Mouse (Mus musculus): ENCODE results near the gene D430042O09Rik.

Gene D430042O09Rik

DNA sequence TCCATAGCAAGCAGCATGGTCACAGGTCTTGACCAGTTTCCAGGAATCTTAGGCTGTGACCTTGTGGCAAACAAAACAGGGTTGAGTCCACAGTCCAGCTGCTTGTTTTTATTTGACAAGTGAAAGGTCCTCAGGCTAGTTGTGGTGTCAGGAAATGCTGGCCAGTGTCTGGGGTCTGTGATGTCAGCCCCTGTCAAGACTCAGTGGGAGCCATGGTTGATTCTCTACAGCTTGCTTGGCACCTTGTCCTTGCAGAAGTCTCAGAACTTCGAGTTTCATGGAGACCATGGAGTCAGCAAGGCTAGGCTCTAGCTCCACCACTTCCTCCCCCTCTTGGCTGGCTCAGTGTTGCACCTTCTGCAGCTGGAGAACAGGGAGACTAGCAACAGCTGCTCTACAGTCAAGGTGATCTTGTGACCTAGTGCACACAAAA is 33.6 kb downstream of the D430042O09Rik start:
- DNase-seq, result no peak

DNA sequence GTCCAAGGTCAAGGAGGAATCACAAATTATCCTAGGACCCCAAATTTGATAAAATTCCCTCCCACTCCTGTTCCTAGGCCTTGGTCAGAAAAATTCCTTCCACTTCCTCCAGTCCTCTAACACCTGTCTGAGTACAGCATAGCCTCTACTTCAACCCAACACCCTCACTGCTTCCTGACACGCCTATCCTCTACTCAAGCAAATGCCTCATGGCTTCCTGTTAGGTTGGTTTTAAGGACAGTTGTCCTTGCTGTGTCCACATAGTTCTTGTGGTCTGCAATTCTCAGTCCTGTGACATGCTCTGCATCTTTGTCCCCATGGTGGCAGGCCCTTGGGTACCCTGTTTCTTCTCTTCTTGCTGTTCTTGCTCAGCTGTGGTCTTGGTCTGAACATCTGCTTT is 37.1 kb downstream of the D430042O09Rik start:
- no peak for DNase-seq

DNA sequence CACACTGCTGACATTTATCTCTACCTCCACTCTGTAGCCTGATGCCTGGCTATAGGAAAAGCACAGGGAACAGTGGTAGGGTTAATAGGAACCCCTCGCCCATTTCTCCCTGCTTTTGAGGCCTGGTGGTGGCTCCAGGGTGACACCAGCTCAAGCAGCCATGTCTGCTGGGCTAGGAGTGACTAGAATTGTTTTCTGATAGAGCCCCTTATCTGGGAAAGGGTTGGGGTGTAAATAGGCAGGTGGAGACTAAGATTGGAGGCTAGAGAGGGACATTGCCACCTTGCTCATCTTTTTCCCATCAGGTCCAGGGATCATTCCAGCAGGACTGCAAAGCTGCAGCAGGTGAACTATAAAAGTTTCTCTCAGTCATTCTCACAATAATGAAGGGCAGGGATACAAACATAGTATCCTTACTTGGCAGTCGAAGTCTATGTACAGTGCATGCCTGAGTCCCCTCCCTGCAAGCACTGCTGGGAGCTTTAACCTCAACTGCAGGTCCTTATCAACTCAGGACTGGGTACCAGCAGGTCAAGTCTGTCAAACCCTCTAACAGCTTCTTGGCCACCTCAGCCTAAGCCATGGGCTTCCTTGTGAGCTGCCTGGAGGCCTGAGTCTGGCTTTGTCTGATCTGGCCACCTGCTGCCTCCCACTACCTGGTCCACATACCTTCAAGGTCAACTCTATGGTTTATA is 39.1 kb downstream of the D430042O09Rik start:
- no peak for DNase-seq

DNA sequence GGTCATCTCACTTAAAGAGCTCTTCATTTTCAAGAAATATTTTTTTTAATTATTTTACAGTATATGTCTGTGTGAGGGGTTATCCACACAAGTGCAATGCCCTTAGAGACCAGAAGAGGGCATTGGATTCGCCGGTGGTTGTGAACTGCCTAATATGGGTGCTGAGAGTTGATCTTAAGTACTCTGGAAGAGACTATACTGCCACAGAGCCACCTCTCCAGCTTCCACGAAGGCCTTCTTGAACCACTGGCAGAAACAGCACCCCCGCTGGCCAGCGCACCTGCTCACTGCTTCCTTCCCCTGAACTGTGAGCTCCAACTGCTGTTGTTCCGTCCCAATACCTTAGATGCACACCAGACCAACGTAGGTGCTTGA is 39.6 kb downstream of the D430042O09Rik start:
- no peak for DNase-seq

DNA sequence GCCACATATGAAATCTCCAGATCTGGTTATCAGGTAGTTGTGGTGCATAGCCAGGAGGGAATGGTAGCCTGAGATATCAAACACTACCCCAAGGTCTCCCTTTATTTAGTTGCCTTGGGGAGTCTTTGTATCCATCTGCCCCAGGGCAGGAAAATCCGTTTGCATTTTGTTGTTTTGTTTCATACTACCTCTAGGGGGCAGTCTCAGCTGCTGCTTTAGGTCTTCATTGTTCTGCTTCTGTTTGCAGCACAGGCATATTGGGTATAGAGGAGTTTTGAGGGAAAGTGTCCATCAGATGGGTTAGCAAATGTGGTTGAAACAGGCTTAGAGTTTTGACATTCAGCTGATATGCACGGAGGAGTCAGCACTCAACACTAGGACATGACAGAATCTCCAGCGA is 40.5 kb downstream of the D430042O09Rik start:
- DNase-seq, result no peak

DNA sequence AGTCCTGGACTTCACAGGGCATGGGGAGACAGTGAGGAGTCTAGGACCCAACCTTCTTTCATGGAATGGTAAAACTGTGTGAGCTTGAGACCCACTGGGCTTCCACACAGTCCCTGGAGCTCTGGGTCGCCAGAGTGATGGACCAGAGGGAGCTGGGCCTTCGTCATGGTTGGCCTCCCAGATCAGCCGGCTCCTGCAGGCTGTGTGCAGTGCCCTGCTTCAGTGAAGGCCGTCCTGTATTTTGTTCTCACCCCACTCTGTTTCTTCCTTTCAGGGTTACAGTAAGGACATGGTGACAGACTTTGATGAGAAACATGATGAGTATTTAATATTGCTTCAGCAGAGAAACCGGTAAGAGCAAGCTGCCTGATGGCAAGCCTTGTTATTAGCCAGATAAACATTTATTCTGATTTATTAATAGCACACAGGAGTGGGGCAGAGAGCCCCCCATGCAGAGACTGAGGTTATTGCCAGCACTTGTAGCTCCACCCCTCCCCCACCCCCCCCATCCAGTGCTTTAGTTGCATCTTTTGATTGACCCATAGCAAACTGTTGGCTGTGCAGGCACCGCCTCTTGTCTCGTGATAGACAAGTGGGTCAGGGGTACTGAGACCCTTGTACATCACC is 45.1 kb downstream of the D430042O09Rik start:
- DNase-seq, result no peak

DNA sequence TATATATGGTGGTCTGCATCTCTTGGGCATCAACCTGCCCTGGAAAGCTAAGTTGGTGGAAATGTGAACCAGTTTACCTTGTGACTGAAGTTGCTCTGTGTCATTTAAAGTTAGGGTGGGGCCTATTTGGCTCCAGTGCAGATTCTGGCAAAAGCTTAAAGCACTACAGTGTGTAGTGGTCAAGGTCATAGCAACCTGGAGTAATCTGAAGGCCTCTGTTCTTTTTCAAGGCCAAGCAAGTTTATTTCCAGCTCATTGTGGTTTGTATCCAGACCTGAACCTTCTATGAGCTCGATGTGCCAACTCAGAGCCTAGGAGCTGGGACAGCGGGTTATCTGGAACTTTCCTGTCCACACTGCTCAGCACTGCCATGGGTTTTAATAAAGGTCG is 45.6 kb downstream of the D430042O09Rik start:
- no peak for DNase-seq

DNA sequence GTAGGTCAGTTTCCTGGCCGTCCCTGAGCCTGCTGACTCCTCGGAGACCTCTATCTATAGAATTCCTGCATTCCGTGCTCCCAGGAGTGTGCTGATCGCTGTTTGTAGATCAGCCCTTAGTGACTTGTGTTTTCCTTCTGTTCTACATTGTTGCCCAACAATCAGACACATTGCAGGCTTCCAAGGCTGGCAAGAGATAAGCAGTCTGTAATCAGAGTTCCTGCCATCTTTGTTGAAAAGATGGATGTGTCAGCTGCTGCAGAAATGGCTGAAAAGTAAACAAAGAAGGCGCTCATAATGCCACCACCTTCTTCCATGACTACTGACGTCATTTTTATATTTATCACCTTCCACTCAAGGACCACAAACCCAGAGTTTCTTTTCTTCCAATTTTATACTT is 49.1 kb downstream of the D430042O09Rik start:
- no peak for DNase-seq

DNA sequence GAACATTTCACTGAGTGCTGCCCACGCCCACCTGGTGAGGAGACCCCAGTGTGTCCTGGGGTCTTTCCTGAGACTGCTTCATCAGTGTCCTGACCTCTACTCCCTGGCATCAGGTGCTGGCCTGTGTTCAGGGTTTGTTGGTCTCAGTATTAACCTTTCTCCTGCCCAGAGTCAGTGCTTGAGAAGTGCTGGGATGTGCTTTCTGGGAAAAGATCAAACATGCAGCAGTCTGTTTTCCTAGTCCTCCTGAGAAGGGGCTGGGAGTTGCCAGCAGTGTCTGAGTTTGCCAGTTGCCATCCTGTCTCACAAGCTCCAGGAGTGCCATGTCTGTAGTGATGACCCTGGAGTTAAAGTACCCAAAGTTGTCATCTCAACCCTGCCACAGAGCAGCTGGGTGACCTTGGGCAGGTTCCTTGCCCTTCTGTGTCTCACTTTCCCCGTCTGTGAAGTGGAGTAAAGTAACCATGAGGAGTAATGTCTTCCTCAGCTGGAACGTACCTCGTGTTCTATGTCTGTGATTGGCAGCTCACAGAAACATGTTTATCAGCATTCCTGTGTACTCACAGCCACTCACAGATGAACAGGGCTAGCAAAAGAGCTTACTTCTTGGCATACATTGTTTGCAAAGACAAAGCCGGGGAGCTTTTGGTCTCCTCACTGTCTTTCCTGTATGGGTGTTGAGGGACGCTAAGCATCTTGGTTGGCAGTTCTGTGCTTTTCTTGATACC is 50.4 kb downstream of the D430042O09Rik start:
- no peak for DNase-seq

DNA sequence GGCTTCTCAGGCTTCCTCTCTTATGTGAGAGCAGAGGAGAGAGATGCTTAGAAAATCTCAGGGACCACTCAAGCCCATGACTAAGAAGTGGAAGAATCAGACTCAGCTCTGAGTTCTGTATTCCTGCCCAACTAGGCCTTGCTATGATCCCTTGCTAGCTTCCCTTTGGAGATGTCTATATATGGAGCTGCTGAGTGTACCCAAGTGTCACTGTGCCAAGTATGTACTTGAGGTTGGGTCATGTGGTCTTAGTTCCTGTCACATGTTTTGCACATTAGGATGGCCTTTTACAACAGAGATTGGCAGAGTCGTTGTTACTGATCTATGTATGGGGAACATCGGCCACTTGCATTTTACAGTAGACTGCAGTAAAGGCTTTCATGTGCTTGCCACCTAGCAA is 54.6 kb downstream of the D430042O09Rik start:
- DNase-seq, result no peak

DNA sequence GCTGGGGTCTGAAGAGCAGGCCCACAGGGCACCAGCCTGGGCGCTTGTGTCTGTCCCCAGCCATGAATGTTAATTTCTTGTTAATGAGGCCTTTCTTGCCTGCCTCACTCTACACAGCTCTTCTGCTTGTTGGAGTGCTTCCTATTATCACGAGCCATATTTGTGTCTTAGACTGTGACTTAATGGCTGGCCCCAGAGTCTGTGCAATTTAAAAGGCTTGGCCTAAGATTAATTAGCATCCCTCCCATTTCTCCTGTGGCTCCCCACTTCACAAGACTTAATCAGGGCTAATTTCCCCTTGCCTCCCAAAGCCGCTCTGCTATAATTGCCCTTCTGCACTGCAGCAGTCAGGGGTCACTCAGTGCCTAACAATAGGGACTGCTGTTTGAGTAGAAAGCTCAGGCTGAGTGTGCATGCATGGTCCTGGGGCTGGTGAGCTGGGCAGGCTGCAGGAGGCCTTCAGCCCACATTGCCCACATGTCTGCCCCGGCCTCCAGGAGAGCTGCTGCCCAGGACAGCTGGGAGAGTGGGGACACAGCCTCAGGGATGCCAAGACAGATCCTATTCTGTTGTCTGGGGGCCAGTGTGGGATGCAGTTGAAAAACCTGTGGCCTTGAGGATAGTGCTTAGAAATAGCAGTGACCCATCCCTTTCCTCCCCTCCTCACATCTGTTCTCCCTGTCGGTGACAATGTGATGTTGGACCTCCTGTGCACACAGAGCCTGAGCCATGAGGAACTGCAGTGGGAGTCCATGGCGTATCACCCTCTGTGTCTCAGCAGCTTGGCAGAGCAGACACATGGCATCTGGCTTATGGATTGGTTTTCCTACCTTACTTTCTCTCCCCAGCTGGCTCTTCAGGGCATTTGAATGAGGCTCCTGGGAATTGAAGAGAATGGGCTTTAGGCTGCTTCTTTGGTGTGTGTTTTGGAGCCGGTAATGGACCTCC is 55.5 kb downstream of the D430042O09Rik start:
- DNase-seq, result no peak

DNA sequence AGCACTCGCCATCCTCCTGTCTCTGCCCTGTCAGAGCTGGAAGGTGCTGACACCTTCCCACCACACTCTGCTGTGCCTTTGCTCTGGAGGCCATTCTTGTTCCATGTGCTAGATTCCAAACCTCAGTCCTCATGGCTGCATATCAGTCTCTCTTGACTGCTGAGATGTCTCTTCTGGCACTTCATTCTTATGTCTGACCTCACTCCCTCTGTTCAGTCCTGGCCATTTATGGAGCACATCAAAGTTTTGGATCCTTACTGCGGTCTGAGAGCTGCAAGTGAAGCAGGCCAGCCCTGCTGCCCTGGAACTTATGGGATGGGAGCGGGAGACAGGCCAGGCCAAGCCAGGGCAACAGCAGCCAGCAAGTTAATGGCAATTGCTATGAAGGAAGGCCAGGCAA is 56.7 kb downstream of the D430042O09Rik start:
- DNase-seq, result no peak

DNA sequence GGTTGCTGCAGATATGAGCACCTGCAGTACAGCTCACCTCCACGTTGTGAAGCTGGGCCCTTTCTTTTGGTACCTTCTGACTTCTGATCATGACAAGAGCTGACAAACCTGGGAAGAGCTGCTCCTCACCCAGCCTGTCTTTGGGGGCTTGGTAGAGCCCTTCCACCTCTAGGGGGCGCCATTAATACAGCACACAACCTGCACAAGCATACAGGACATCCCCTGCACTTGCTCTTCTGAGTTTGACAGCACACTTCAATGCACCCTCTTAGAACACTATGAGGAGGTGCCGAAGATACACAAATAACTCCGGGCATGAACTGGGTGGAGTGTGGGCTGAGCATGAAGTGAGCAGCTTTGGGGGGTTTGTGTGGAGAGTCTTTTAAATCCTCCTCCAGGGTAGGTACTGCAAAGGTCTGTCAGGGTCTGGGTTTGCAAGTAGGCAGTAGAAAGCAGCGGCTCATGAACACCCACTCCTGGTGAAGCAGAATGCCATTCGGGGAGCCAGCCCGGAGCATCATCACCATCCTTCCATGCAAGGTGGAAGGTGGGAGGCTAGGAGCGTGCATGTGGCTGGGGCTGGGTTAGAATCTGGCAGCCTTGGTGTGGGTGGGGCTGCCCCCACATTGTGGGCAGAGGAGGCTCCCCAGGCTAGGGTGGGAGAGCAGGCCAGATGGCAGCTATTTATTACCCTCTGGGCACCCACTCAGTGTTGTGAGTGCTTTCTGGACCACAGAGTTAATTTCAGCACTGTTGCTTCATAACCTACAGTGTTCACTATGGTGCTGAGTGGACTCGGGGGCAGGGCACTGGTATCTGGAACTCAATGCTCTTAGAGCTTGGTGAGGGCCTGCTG is 59.5 kb downstream of the D430042O09Rik start:
- no peak for DNase-seq

DNA sequence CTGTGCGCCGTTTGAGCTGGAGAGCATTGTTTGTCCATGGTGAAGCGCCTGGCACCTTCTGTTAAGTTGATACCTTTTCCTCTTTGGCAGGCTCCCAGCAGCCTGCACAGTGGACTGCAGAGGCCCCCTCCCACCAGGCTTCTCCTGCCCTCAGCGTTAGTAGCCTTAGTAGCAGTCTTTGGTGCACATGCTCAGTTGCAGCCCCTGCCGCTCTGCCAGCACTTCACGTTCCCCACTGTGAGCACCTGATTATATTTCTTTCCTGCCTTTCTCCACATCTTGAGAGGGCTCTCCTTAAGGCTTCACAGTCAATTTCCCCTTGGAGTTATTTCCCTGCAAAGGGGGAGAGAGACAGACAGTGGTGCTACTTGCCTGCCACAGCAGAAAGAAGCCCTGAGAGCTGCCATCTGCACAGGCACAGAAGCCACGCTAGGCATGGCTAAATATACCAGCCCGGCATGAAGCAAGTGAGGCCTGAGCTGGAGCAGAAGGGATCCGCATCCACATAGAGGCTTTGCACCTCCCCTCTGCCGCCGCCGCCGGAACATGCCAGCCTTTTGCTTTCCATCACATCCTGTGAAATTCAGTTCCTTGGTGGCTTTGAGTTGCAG is 65.4 kb downstream of the D430042O09Rik start:
- no peak for DNase-seq

DNA sequence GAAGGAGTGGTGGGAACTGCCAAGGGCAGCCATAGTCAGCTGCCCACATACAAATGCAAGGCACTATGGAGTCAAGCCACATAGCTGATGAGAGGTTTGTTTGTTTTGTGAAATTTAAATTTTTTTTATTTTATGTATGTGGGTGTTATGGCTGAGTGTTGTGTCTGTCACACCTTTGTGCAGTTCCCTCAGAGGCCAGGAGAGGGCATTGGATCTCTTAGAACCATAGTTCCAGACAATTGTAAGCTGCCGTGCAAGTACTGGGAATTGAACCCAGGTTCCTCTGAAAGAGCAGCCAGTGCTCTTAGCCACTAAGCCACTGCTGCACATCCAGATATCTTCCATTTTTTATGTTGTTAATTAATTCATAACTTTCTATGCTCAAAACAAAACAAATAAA is 75.5 kb downstream of the D430042O09Rik start:
- DNase-seq, result no peak

DNA sequence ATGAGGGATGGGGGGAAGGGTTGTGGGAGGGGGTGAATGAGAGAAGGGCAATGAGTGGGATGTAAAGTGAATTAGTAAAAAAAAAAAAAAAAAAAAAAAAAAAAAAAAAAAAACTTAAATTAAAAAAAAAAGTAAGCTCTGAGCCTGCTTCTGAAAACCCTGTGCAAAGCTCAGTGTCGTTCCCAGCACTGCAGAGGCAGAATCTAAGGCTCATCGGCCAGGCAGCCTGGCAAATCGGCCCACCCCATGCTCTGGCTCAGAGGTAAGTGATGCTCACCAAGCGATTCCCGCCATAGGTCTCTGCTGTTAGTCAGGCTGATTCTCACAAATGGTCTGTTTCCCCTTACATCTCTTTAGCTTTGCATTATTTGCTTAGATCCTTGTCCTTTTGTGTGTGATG is 78.4 kb downstream of the D430042O09Rik start:
- DNase-seq, result no peak

DNA sequence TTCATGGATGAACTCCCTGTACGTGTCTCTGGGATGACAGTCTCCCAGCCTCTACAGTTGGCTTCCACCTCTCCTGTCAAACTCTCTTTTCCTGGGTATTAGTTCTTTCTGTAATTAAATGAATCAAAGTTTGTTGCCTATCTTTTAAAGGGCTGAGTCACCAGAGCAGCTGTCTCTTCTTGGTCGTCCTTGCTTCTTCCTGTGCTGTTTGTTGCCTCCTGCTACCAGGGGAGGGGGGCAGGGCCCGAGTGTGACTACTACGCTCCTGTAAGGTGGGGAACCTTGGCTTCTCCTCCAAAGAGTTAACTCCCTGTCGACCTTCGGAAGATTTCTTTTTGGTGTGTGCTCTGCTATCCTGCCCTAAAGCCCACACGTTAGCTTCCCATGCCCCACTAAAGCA is 79.4 kb downstream of the D430042O09Rik start:
- DNase-seq, result no peak

DNA sequence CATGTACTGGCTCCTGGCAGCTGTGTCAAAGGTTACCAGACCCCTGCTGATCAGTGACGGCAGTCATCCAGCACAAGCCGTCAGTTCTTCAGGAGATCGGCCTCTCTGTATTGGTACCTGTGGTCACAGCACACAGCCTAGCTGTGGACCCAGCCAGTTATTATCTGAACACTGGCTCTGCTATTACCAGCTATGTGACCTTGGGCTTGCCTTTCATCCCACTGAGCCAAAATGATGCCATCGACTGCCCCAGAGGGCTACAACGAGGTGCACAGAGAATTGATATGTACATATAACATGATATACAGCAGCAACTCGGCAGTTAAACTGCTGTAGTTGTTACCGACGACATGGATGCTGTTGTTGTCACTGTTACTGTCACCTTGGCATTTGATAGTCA is 82.4 kb downstream of the D430042O09Rik start:
- DNase-seq, result no peak

DNA sequence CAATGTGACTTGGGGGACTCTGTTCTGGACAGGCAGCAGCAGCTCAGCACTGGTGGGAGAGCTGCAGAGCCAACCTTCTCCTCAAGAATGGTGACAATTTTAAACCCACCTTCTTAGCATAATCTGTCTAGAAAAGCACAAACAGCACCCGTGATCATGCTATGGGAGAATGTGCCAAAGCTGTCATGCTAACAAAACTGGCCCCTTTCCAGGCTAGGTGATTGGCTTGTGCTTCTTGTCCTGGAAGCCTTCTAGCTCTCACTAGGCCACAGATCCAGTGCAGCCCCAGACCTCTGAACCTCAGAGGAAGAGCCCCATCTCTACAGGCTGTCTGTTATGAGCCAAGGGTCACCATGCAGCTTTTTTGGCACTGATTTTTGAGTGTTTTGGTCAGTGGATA is 98.9 kb downstream of the D430042O09Rik start:
- DNase-seq, result no peak

DNA sequence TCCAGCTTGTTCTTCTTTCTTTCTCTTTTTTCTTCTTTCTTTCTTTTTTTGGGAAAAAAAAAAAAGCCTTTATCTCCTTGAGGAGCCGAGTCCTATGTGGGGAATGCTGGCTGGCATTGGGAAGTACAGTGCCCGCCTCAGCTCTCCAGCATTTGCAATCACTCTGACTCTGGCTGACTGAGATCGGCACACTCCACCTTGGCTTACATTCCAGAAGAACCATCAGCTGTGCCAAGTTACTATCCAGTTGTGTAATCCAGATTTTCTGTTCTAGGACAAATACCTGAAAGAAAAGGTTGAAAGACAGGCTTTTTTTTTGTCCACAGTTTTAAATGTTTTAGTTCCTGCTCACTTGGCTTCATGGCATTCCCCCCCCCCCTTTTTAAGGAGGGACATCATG is 100.5 kb downstream of the D430042O09Rik start:
- DNase-seq, result no peak

DNA sequence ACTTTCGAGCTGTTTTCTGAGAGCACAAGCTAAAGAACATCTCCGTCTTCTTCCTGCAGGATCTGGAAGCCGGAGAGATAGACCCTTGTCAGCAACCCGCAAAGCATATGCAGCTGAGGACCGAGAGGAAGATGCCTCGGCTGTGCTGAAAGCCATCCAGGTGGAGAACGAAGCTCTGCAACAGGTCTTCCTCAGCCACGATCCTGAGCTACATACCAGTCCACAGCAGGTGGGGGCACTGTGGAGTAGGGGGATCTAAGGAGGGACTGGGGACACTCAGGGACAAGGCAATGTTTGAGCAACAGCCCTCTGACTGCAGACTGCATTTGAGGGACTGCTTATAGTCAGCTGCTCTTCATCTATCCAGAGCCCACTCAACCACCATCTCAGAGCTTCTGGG is 105.0 kb downstream of the D430042O09Rik start:
- no peak for DNase-seq

DNA sequence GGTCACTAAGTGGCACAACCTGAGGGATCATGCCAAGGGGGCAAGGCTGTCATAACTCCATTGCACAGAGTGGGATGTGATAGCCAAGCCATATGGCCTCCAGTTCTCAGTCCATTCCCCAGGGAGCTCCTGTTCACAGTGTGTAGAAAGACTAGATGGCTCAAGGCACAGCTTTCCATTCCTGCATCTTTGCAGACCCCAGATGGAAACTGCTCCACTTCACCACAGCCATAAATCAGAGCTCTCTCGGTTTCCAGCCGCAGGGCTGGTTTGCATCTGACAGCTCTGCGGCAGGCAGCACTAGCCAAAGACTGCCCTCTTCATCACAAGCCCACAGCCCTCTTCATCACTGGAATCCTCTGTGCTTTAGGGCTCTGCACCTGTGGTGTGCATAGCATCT is 108.0 kb downstream of the D430042O09Rik start:
- no peak for DNase-seq

Data from thymus, adult 18-20 months (tissue).